Mouse (Mus musculus) cortical plate, adult 2 months (tissue): ENCODE measurements at regions not wholly inside any gene's neighbourhood (a gene's known extent, or its start where the extent isn't known, plus 50 kb on each side); places are given as distances from the start of the nearest gene placed in this dataset.

Experiments
- CTCF ChIP-seq: fragments of 200-500 bp; IDR thresholded peaks from 2 replicates; pipeline ENCODE4 v1.5.1; 2011; ENCODE audit warnings: mild to moderate bottlenecking, control low read depth, low read length; ENCODE audit not compliant: insufficient read depth; ENCODE audit errors: extremely low read depth
- POLR2A ChIP-seq: fragments of 200-500 bp; IDR thresholded peaks from 2 replicates; pipeline ENCODE4 v1.6.1; 2011; ENCODE audit warnings: mild to moderate bottlenecking, low read length, control low read depth; ENCODE audit not compliant: insufficient read depth; ENCODE audit errors: extremely low read depth

GRCm38 (mm10) chr15:62332129-62332528 lies 1409.3 kb upstream of the A1bg start:
- TF ChIP-seq CTCF (no peak), POLR2A (no peak)
